Comparison of ENCODE assay signal across 8 mouse cellular contexts in the genomic region with DNA sequence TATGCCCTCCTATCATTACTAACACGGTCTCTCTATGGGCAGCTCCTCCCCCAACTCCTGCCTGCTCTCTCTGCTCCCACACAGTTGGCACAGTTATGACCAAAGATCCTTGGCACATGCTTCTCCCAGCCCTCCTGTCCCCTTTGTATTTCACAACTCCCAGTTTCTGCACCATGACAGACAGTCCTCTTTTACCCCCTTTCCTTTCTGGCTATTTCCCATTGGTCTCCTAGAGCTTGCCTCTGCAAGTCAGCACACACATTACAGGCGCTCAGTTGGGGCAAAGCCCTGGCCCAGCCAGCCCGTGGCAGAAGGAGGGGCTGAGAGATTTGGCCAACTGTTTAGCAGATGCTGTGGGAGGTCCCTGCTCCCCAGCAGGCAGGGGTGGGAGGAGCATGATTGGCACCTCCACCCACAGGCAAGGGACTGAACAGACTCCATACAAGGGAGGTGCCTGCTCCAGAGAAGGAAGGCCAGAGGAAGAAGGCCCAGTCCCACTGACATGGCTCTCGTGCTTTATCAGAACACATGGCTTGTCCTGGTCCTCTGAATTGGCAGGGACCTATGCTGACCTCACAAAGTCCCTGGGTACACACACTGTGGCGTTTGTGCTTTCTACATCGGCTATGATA.
DNase-seq lines count a peak whose midpoint lies in the region; ATAC-seq lines count a peak whose summit lies in the region.

No protein-coding gene starts in this region.

- H3K4me3 ChIP-seq in hindbrain, embryonic 11.5 days (ENCODE audit: low read depth, low read length) = no peak overlapping the region

- H3K27me3 ChIP-seq in hindbrain, embryonic 11.5 days (ENCODE audit: control insufficient read depth, insufficient read depth, low read length) = no peaks in the 10 kb centered on the region

- peak; percentile 72 for ATAC-seq in frontal cortex, adult (ENCODE audit: low TSS enrichment)
- peak; percentile 67 for ATAC-seq in hindbrain, embryonic 11.5 days (ENCODE audit: low FRiP score)
- no peak for ATAC-seq in monocyte, adult 5-6 weeks (replicated peaks; ENCODE audit: insufficient number of reproducible peaks, low FRiP score, low TSS enrichment, poor library complexity, severe bottlenecking)

- peaks cover 2% of the 10 kb centered on the region; the same call in 1 of the 2 replicates for H3K4me1 ChIP-seq in hindbrain, embryonic 11.5 days (replicated peaks; ENCODE audit: control insufficient read depth, insufficient read depth, low read length)

- 27% methylated on average over 6 of the region's 6 CpGs for WGBS in hindbrain, embryonic 11.5 days

- no peaks in the 10 kb centered on the region for H3K36me3 ChIP-seq in hindbrain, embryonic 11.5 days (ENCODE audit: control insufficient read depth, insufficient read depth, low read length)

- H3K4me2 ChIP-seq in hindbrain, embryonic 11.5 days (replicated peaks; ENCODE audit: low read depth, low read length) = no peak overlapping the region

- no peaks in the 10 kb centered on the region for H3K9me3 ChIP-seq in hindbrain, embryonic 11.5 days (ENCODE audit: control insufficient read depth, low read length)

- DNase-seq in ZHBTc4 (ENCODE audit: low read depth, low spot score) = peak; percentile 85
- DNase-seq in cerebellum, adult 9-10 months = peak; percentile 54
- peak; percentile 51 for DNase-seq in hindbrain, embryonic 11.5 days (ENCODE audit: low spot score)
- DNase-seq in layer of hippocampus, postnatal 25 days (ENCODE audit: extremely low spot score in 1 of 2, low spot score in 1 of 2) = peak; percentile 37 to 56
- DNase-seq in lung, postnatal 10 days = peak; percentile 75
- DNase-seq in right cerebral cortex, postnatal 10 days (ENCODE audit: low spot score in 2 of 2) = peak; percentile 68 to 79

- H3K27ac ChIP-seq in hindbrain, embryonic 11.5 days (ENCODE audit: low read depth, low read length) = no peak overlapping the region

- H3K9ac ChIP-seq in hindbrain, embryonic 11.5 days (ENCODE audit: low read depth, low read length) = no peak overlapping the region
